Mouse (Mus musculus): ENCODE results near the gene Arhgap35. TPM values are rescaled to one million over a fixed set of nuclear protein-coding genes. Genes with fewer than 3 reads are reported as not detected.
"Not testable (repeated sequence)": the region's sequence is repeated elsewhere in the genome, so short reads cannot be mapped to it uniquely, and the experiment has no call there.

The Arhgap35 gene
- polyA plus RNA-seq, 1 experiment, result 25.7 TPM

GRCm38 (mm10) chr7:16617045-16617444 lies 2.3 kb upstream of the Arhgap35 start:
- Histone ChIP-seq H3K27me3 (replicated peaks; ENCODE audit: control insufficient read depth, insufficient read depth, low read length) (no peaks in the 10 kb centered on the region), H3K4me1 (ENCODE audit: control insufficient read depth, insufficient read depth, low read length) (peaks cover 14% of the 10 kb centered on the region; the same call in 1 of the 2 replicates), H3K4me3 (ENCODE audit: insufficient read depth, low read depth, low read length) (no peak overlapping the region), H3K27ac (ENCODE audit: insufficient read depth, low read depth, low read length) (no peak overlapping the region), H3K36me3 (ENCODE audit: control insufficient read depth, insufficient read depth, low read length) (no peaks in the 10 kb centered on the region)
- DNase-seq, result peak; percentile 77
- 9% methylated on average over 2 of the region's 2 CpGs for WGBS
- TF ChIP-seq CTCF (conservative IDR thresholded peaks at IDR 0.05; ENCODE audit: insufficient read depth, insufficient read length, low read depth, low read length) (peak; percentile 75), POLR2A (IDR thresholded peaks at IDR 0.05; ENCODE audit: low read depth, low read length) (no peak)

GRCm38 (mm10) chr7:16614171-16614887 lies 464 bp downstream of the Arhgap35 start:
- peak overlapping the region; percentile 99 for H3K27ac ChIP-seq (ENCODE audit: insufficient read depth, low read depth, low read length)
- DNase-seq, result peak; percentile 72
- H3K27me3 ChIP-seq (replicated peaks; ENCODE audit: control insufficient read depth, insufficient read depth, low read length), result no peaks in the 10 kb centered on the region
- under 1% methylated on average over 68 of the region's 101 CpGs for WGBS
- H3K4me1 ChIP-seq (ENCODE audit: control insufficient read depth, insufficient read depth, low read length), result peaks cover 25% of the 10 kb centered on the region
- peak overlapping the region; percentile 85 for H3K4me3 ChIP-seq (ENCODE audit: insufficient read depth, low read depth, low read length)
- no peaks in the 10 kb centered on the region for H3K36me3 ChIP-seq (ENCODE audit: control insufficient read depth, insufficient read depth, low read length)
- no peak for TF ChIP-seq CTCF (conservative IDR thresholded peaks at IDR 0.05; ENCODE audit: insufficient read depth, insufficient read length, low read depth, low read length)
- TF ChIP-seq POLR2A (IDR thresholded peaks at IDR 0.05; ENCODE audit: low read depth, low read length), result no peak

- 7% methylated on average over 20 of the region's 20 CpGs for WGBS
- peaks cover 28% of the 10 kb centered on the region for H3K4me1 ChIP-seq (ENCODE audit: control insufficient read depth, insufficient read depth, low read length)
Observed at GRCm38 (mm10) chr7:16613461-16614170, 1.2 kb downstream of the Arhgap35 start.

GRCm38 (mm10) chr7:16610345-16610744 lies 4.4 kb downstream of the Arhgap35 start:
- Histone ChIP-seq H3K4me3 (ENCODE audit: insufficient read depth, low read depth, low read length) (no peak overlapping the region), H3K27me3 (replicated peaks; ENCODE audit: control insufficient read depth, insufficient read depth, low read length) (no peaks in the 10 kb centered on the region), H3K4me1 (ENCODE audit: control insufficient read depth, insufficient read depth, low read length) (peaks cover 25% of the 10 kb centered on the region), H3K27ac (ENCODE audit: insufficient read depth, low read depth, low read length) (no peak overlapping the region), H3K36me3 (ENCODE audit: control insufficient read depth, insufficient read depth, low read length) (no peaks in the 10 kb centered on the region)
- TF ChIP-seq CTCF (conservative IDR thresholded peaks at IDR 0.05; ENCODE audit: insufficient read depth, insufficient read length, low read depth, low read length) (no peak), POLR2A (IDR thresholded peaks at IDR 0.05; ENCODE audit: low read depth, low read length) (no peak)
- 74% methylated on average over 2 of the region's 2 CpGs for WGBS
- DNase-seq, result no peak

More at GRCm38 (mm10) chr7:16613461-16614170, 1.2 kb downstream of the Arhgap35 start:
- H3K27me3 ChIP-seq (replicated peaks; ENCODE audit: control insufficient read depth, insufficient read depth, low read length), result no peaks in the 10 kb centered on the region
- H3K27ac ChIP-seq (ENCODE audit: insufficient read depth, low read depth, low read length), result peak overlapping the region; percentile 4; the same call in 1 of the 2 replicates
- no peaks in the 10 kb centered on the region for H3K36me3 ChIP-seq (ENCODE audit: control insufficient read depth, insufficient read depth, low read length)
- no peak for DNase-seq
- H3K4me3 ChIP-seq (ENCODE audit: insufficient read depth, low read depth, low read length), result peak overlapping the region; percentile 85
- TF ChIP-seq CTCF (conservative IDR thresholded peaks at IDR 0.05; ENCODE audit: insufficient read depth, insufficient read length, low read depth, low read length) (no peak), POLR2A (IDR thresholded peaks at IDR 0.05; ENCODE audit: low read depth, low read length) (no peak)

- Histone ChIP-seq H3K36me3 (ENCODE audit: control insufficient read depth, insufficient read depth, low read length) (no peaks in the 10 kb centered on the region; the same call in 1 of the 2 replicates), H3K27me3 (replicated peaks; ENCODE audit: control insufficient read depth, insufficient read depth, low read length) (no peaks in the 10 kb centered on the region), H3K4me3 (ENCODE audit: insufficient read depth, low read depth, low read length) (no peak overlapping the region), H3K4me1 (ENCODE audit: control insufficient read depth, insufficient read depth, low read length) (peaks cover 27% of the 10 kb centered on the region), H3K27ac (ENCODE audit: insufficient read depth, low read depth, low read length) (no peak overlapping the region)
- DNase-seq, result no peak
- 72% methylated on average over 1 of the region's 1 CpGs for WGBS
- TF ChIP-seq CTCF (conservative IDR thresholded peaks at IDR 0.05; ENCODE audit: insufficient read depth, insufficient read length, low read depth, low read length) (no peak), POLR2A (IDR thresholded peaks at IDR 0.05; ENCODE audit: low read depth, low read length) (no peak)
Observed at GRCm38 (mm10) chr7:16608961-16609360, 5.8 kb downstream of the Arhgap35 start.

- Histone ChIP-seq H3K4me3 (ENCODE audit: insufficient read depth, low read depth, low read length) (no peak overlapping the region), H3K36me3 (ENCODE audit: control insufficient read depth, insufficient read depth, low read length) (no peaks in the 10 kb centered on the region; the same call in 1 of the 2 replicates), H3K4me1 (ENCODE audit: control insufficient read depth, insufficient read depth, low read length) (peaks cover 27% of the 10 kb centered on the region), H3K27ac (ENCODE audit: insufficient read depth, low read depth, low read length) (no peak overlapping the region), H3K27me3 (replicated peaks; ENCODE audit: control insufficient read depth, insufficient read depth, low read length) (no peaks in the 10 kb centered on the region)
- DNase-seq, result no peak
- WGBS, result 100% methylated on average over 1 of the region's 1 CpGs
- TF ChIP-seq POLR2A (IDR thresholded peaks at IDR 0.05; ENCODE audit: low read depth, low read length) (no peak), CTCF (conservative IDR thresholded peaks at IDR 0.05; ENCODE audit: insufficient read depth, insufficient read length, low read depth, low read length) (no peak)
Observed at GRCm38 (mm10) chr7:16608046-16608445, 6.7 kb downstream of the Arhgap35 start.

- H3K36me3 ChIP-seq (ENCODE audit: control insufficient read depth, insufficient read depth, low read length); H3K27me3 ChIP-seq (replicated peaks; ENCODE audit: control insufficient read depth, insufficient read depth, low read length); H3K4me3 ChIP-seq (ENCODE audit: insufficient read depth, low read depth, low read length); H3K27ac ChIP-seq (ENCODE audit: insufficient read depth, low read depth, low read length); DNase-seq: not testable (repeated sequence)
- 92% methylated on average over 4 of the region's 4 CpGs for WGBS
- peaks cover 23% of the 10 kb centered on the region for H3K4me1 ChIP-seq (ENCODE audit: control insufficient read depth, insufficient read depth, low read length)
Observed at GRCm38 (mm10) chr7:16606808-16607207, 8.0 kb downstream of the Arhgap35 start.
